Mouse (Mus musculus): ENCODE results near the gene St3gal6. TPM values are rescaled to one million over a fixed set of nuclear protein-coding genes. Genes with fewer than 3 reads are reported as not detected.

St3gal6 gene
- total RNA-seq (2015) (9.4 and 15.6 TPM in 2 replicates), total RNA-seq (2017) (11.9 and 17.3 TPM in 2 replicates)

DNA sequence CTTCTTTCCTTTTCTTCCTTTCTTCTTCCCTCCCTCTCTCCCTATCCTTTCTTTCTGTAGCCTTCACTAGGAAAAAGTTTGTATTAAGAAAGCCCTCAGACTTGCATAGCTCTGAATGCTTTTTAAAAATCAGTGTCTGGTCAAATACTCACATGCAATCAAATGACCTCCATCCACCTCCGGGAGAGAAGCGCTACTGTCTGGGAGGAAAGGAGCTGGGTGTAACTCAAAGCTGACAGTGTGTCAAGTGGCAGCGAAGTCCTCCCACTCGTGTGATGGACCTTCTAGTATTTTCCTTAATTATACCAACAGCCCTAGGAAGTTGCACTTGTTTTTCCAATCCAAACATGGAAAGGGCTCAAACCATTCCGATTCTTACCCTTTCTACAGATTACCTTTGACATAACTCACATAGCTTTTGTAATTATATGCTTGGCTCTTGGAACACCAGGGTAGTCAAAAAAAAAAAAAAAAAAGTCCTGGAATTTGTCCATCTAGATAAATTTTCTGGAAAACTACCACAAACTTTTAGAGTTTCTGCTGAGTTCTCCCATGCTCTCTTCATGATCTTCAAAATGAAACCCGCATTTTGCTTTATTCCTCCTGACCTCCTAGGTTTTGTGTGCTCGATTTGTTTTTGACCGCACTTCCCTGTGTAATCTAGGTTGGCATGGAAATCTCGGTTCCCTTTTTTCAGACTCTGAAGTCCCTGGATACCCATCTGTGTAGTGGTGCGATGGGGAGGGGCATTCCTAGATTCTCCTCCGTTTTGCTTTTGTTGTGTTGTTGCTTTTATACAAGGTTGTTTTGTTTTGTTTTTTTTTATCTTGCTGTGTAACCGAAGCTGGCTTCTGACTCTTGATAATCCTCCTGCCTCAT lies at the start of gene St3gal6:
Gene St3gal6, minus strand, starts transcription at position 272 of the 879 bp plus-strand sequence.
- ATAC-seq (ENCODE audit: poor library complexity, severe bottlenecking) = no peak

DNA sequence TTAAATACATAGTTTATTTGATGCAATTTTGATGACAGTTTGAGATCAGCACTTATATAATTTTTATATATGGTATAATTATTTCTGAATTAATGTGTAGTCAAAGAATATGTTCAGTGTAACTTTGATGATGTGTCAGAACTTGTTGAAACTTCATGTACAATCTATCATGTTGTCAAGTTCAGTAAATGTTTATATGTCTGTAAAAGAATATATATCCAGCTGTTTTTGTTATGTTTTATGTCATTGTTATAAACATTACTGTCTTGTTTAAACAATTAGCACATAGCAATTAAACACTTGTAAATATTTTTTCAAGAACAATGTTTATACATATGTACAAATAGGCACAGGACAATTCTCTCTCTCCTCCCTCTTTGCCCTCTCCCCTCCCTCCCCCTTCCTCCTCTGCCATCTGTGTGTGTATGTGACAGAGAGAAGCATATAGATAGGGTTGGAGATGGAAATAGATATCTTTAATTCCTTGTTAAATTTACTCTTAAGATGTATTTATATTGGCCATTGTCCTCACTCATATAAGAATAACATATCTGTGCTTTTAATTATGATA lies 46.7 kb upstream of the St3gal6 start:
- ATAC-seq (ENCODE audit: poor library complexity, severe bottlenecking) = no peak

DNA sequence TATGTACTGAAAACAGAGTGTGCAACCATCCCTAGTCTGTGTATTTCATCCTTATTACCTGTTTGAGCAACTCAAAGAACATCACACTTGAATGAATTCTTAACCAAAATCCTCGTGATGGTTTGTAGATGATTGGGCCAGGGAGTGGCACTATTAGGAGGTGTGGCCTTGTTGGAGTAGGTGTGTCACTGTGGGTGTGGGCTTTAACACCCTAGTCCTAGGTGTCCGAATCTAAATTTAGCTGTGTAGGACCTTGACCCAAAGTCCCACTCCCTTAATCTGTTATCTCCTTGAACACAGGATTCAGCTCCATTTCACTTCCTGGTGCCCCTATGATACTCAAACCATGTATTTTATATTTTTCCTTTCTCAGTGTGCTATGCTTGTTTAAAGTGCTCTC lies 37.2 kb upstream of the St3gal6 start:
- no peak for ATAC-seq (ENCODE audit: poor library complexity, severe bottlenecking)

GRCm38 (mm10) chr16:58556067-58556830 lies 32.2 kb upstream of the St3gal6 start:
- ATAC-seq (ENCODE audit: poor library complexity, severe bottlenecking) = peak; percentile 63

GRCm38 (mm10) chr16:58554673-58555072 lies 30.6 kb upstream of the St3gal6 start:
- ATAC-seq (ENCODE audit: poor library complexity, severe bottlenecking) = no peak

DNA sequence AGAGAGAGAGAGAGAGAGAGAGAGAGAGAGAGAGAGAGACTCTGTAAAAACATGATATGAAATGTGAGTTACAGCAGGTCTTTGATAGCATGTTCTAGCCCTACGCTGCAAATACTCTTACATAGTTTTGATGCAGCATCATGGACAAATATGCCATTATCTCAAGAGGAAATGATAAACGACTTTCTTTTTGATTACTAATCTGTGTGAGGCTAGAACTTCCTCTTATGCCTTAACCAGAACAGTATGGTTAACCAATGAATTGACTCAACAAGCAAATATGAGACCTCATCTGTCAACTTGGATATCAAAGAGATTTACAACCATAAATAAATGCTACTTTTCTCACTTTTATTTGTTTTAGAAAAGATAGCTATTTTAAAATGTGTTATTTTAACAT lies 24.0 kb upstream of the St3gal6 start:
- peak; percentile 53 for ATAC-seq (ENCODE audit: poor library complexity, severe bottlenecking)

- ATAC-seq (ENCODE audit: poor library complexity, severe bottlenecking) = peak; percentile 58
Measured at GRCm38 (mm10) chr16:58546128-58546527, 22.1 kb upstream of the St3gal6 start.

- ATAC-seq (ENCODE audit: poor library complexity, severe bottlenecking) = no peak
Measured at GRCm38 (mm10) chr16:58539490-58539889, 15.4 kb upstream of the St3gal6 start.

DNA sequence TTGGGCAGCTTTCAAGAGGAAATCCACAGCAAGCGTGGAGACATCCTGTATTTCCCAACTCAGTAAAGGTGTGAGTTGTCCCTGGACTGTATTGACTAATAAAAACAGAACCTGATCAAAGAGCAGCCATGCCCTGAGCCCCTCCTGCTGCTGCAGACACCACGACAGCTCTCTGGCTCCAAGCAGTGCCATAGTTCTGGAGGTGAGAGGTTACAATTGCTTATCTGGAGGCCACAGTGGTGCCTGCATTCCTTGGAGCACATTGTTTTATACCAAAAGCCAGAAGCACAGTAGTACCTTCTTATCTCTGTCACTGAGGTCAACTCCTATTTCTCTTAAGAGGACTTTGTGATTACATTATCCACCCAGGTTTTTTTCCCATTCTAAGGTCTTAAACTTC lies 15.0 kb upstream of the St3gal6 start:
- no peak for ATAC-seq (ENCODE audit: poor library complexity, severe bottlenecking)

GRCm38 (mm10) chr16:58536076-58536475 lies 12.0 kb upstream of the St3gal6 start:
- no peak for ATAC-seq (ENCODE audit: poor library complexity, severe bottlenecking)

DNA sequence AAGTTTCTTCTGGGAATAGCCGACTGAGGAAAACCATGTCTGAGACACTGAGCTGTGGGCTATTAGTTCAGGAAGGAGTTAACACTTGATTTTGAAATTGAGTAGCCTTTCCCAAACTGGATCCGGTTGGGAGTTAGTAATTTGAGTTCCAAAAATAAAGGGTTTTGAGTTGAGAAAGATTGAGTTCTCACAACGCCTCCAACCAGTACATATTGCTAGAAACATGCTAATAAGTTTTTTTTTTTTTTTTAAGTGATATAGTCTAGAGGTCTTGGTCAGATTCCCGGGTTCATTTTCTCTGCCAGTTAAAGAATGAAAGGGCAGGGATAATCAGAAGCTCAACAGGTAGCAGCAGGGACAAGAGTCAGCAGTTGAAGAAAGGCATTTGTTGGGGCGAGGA lies 11.2 kb upstream of the St3gal6 start:
- ATAC-seq (ENCODE audit: poor library complexity, severe bottlenecking) = no peak

GRCm38 (mm10) chr16:58534245-58535142 lies 10.5 kb upstream of the St3gal6 start:
- peak; percentile 54 for ATAC-seq (ENCODE audit: poor library complexity, severe bottlenecking)

- ATAC-seq (ENCODE audit: poor library complexity, severe bottlenecking) = no peak
Measured at GRCm38 (mm10) chr16:58533742-58534141, 9.7 kb upstream of the St3gal6 start.

- ATAC-seq (ENCODE audit: poor library complexity, severe bottlenecking) = no peak
Measured at GRCm38 (mm10) chr16:58533254-58533653, 9.2 kb upstream of the St3gal6 start.

DNA sequence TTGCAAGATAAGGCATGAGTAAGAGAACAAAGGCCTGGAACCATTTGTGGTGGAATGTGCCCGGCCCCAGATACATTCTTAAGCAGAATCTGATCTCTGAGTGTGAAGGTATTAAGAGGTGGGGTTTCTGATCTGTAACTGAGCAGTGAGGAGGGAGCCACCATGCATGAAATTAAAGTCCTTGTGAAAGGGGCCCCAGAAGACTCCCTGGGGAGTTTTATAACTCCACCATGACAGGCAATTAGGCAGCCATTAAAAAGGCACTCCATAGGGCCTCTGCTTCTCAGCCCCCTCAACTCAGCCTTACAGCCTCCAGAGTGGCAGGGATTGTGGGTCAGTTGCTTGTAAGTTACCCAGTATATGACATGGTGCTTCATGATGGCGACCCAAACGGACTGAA lies 8.5 kb upstream of the St3gal6 start:
- no peak for ATAC-seq (ENCODE audit: poor library complexity, severe bottlenecking)

- no peak for ATAC-seq (ENCODE audit: poor library complexity, severe bottlenecking)
Measured at GRCm38 (mm10) chr16:58527817-58528216, 3.8 kb upstream of the St3gal6 start.

DNA sequence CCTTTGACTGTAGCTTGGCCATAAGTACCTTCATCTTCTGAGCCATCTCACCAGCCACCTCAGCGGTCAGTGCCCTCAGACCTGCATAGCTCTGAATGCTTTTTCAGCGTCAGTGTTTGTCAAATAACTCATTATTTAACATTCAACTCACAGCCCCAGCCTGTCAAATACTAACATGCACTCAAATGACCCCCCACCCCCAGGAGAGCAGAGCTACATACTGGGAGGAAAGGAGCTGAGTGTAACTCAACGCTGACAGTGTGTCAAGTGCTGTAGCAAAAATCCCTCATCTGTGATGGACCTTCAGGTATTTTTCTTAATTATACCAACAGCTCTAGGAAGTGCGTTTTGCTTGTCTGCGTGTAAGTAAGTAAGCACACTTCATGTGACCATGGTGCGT lies 2.7 kb upstream of the St3gal6 start:
- no peak for ATAC-seq (ENCODE audit: poor library complexity, severe bottlenecking)

GRCm38 (mm10) chr16:58525832-58526231 lies 1.8 kb upstream of the St3gal6 start:
- ATAC-seq (ENCODE audit: poor library complexity, severe bottlenecking) = no peak

DNA sequence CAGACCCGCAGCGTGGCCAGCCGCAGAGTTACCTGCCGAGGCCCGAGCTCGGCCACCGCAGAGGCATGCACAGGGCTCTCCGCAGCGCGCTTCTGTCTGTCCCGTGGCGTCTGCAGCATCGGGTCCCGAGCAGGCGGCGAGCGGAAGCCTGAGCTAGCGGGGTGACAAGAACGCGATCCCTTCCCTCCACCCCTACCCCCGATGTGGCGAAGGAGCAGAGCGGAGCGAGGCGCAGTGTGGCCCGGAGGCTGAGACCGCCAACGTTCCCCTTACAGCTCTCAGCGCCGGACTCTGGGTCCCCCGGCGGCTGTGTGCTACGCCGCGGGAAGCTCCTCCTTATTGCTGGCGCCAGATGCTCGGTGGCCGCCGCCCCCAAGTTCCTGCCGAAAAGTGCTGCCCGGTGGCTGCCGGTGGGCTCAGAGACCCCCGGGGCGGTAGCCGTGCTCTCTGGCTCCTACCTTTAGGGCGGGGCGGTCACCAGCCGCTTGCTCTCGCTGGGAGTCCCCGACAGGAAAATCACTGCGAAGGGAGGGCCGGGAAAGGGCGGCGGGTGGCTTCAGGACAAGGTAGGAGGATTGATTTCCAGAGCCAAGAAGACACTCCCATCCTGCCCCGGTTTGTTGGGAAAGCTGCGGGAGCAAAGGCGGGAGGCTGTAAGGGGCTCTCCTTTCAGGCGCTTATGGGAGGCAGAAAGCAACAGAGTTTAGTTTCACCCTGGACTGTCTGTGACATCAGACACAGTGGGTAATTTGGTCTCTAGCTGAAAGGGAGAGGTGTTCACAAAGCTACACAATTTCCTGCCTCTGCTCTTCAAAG lies 791 bp downstream of the St3gal6 start:
- peak; percentile 66 for ATAC-seq (ENCODE audit: poor library complexity, severe bottlenecking)

- ATAC-seq (ENCODE audit: poor library complexity, severe bottlenecking) = peak; percentile 12; the same call in 1 of the 2 replicates
Measured at GRCm38 (mm10) chr16:58522677-58523043, 1.4 kb downstream of the St3gal6 start.

All from megakaryocyte, adult 5-6 weeks (primary cell).